Mouse (Mus musculus): ENCODE data around the gene Inhbb. TPM values are rescaled to one million over a fixed set of nuclear protein-coding genes. Genes with fewer than 3 reads are reported as not detected.

Gene Inhbb
- polyA plus RNA-seq, 1 experiment from 2014 or later = 0.55 TPM

GRCm38 (mm10) chr1:119366315-119366714, 55.7 kb downstream of the Inhbb start:
- DNase-seq (ENCODE audit: low spot score) = no peak
- ATAC-seq (replicated peaks; ENCODE audit: low FRiP score, low read depth) = no peak
- Histone ChIP-seq H3K27me3 (ENCODE audit: insufficient read depth, low read length) (no peaks in the 10 kb centered on the region), H3K9ac (ENCODE audit: low read depth, low read length) (no peak overlapping the region), H3K27ac (no peak overlapping the region), H3K4me3 (replicated peaks; ENCODE audit: low read depth, low read length) (no peak overlapping the region), H3K4me2 (ENCODE audit: low read length) (no peak overlapping the region), H3K9me3 (replicated peaks; ENCODE audit: low read length) (no peaks in the 10 kb centered on the region), H3K36me3 (ENCODE audit: insufficient read depth, low read length) (no peaks in the 10 kb centered on the region), H3K4me1 (replicated peaks; ENCODE audit: insufficient read depth, low read length) (no peaks in the 10 kb centered on the region)
- no peak for TF ChIP-seq CTCF (IDR thresholded peaks at IDR 0.05; ENCODE audit: low read depth)
- 71% methylated on average over 6 of the region's 6 CpGs for WGBS

Other genes with a start within 250 kb of the Inhbb start
- gene Ralb, start 82.5 kb upstream of the Inhbb start, polyA plus RNA-seq (2015; fragmentation: Nextera tagmentation; extraction: Ambion mirVana) = 129 and 141 TPM in 2 replicates
- 30.6 and 34.6 TPM in 2 replicates for gene Tmem185b, start 103.9 kb upstream of the Inhbb start, polyA plus RNA-seq (2015; fragmentation: Nextera tagmentation; extraction: Ambion mirVana)
- gene Epb41l5, start 226.8 kb upstream of the Inhbb start, polyA plus RNA-seq (2015; fragmentation: Nextera tagmentation; extraction: Ambion mirVana) = 50.9 and 56.5 TPM in 2 replicates

All from kidney, postnatal 0 days (tissue).